Mouse (Mus musculus): Measurements from ENCODE around the gene Ndufb10.

DNA sequence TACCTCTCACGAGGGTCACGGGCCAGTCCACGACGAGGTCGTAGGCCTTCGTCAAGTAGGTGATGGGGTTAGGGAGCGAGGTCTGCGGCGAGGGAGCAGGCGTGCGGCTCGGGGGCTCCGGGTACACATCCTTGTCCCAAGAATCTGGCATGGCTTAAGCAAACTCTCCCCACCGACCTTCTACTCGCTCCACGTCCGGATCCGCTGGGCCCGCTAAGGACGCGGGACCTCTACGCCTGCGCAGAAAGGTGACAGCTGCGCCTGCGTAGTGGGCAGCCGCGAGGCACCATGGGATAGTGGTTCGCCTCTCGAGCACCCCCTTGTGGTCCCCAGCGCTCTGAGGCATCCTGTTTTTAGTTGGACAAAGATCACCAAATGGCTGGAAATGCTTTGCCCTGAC, at the start of gene Ndufb10:
- no peak for TF ChIP-seq EP300 (optimal IDR thresholded peaks at IDR 0.05)
- TF ChIP-seq CTCF (IDR thresholded peaks at IDR 0.05; ENCODE audit: low read depth), result peak; percentile 99

Data from stomach, postnatal 0 days (tissue).